Mouse (Mus musculus): ENCODE measurements at regions not wholly inside any gene's neighbourhood (a gene's known extent, or its start where the extent isn't known, plus 50 kb on each side); places are given as distances from the start of the nearest gene placed in this dataset.

- TF ChIP-seq POLR2A (IDR thresholded peaks at IDR 0.05; ENCODE audit: extremely low read depth, insufficient read depth, low read length) (no peak), CTCF (IDR thresholded peaks at IDR 0.05; ENCODE audit: low read depth, low read length) (no peak)
These were observed 193.9 kb upstream of the Sox9 start for GRCm38 (mm10) chr11:112588088-112588487.
